Mouse (Mus musculus) mature B cell (primary cell): ENCODE results near the gene Cyb561a3.
"Not testable (repeated sequence)": the region's sequence is repeated elsewhere in the genome, so short reads cannot be mapped to it uniquely, and the experiment has no call there.

Experiments
- in situ Hi-C: fragments of 300-500 bp; cut with MboI; formaldehyde crosslinking; loops from 2 replicates; pipeline ENCODE4 v1.14.3; 2019

Cyb561a3 gene

DNA sequence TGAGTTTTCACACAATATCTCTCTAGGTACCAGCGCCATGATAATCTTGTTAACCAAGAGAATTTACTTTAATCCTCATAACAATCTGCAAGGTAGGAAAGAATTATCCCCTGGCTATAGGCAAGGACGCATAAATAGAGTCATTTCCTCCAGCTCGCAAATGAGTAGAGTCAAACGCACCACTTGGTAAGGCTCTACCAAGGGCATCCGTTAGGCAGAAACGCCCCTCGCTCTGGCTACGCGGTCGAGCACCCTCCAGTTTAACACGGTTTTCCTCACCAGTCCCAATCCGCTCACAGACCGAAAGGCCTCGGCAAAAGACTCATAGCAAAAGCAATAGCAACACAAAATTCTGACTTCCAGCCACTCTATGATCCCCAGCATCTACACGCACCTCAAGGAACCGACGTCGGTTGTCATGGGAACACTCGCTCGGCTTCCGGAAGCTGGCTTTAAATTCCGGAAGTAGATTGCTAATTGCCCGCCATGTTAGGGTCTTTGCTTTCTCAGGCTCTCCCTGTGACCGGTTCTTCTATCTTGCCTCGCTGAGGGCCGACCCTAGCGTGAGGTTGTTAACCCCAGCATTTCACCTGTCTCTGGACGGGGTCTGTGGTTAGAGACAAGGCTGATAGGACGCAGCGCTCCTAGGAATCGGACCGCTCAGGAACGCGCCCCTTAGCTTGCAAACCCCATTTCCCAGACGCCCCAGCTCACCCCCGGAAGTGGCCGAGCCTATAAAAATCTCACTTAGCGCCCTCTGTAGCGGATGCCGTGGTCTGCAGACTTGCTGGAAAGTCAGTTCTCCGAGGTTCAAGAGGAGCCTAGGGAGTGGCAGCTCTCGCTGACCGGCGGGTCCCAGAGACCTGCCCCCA lies at the start of gene Cyb561a3, which contains the start of gene Tmem138:
Gene Cyb561a3 (plus strand): TSS at position 483 of the 872 bp plus-strand sequence.
Gene Tmem138 (minus strand): TSS at position 673 of the 872 bp plus-strand sequence.
- in situ Hi-C loops, result no loop called here

- in situ Hi-C loops, result no loop called here
Measured at GRCm38 (mm10) chr19:10530082-10530481, 46.9 kb upstream of the Cyb561a3 start.

- in situ Hi-C loops, result no loop called here
Measured at GRCm38 (mm10) chr19:10539454-10539853, 37.5 kb upstream of the Cyb561a3 start.

DNA sequence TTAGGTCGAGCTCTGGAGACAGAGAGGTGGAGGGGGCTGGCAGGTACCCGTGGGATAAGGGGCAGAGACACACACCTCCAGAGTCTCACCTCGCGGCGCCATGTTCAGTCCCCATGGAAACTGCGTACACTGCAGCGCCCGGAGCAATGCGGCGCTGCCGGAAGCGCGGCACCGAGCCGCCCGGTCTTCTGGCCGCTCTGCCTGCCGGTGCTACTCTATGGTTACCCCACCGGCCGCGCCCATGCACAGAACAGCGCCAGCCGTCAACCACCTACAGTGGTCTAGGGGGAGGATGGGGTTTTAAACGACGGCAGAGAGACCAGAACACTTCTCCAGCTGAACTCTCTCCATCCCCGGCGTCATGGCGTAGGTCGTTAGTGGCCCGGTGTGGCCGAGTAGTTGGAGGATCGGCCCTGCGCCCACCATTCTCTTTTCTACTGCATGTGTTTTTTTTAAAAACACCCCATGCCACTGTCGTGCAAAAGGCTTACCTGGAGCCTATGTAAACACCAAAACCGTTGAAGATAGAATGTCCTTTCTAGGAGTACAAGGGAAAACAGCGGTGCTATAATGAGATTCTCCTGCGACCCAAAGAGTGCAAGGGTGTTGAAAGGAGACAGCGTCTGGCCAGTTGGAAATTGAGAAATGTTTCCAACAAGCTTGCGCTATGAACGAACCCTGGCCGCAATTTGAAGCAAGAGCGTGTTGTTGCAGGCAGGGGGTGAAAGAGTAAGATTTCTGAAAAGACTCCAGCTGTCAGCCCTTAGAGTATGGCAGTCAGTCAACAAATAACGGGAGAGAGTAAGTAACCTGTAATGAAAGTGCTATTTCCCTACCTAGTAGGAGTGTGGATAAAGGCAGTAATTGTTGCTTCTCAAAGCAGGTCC lies 21.1 kb upstream of the Cyb561a3 start, which contains the start of gene Tmem216:
Gene Tmem216 (minus strand): TSS at position 615 of the 887 bp plus-strand sequence.
- in situ Hi-C loops, result no loop called here

GRCm38 (mm10) chr19:10557001-10557400 lies 20.0 kb upstream of the Cyb561a3 start:
- in situ Hi-C loops, result no loop called here

DNA sequence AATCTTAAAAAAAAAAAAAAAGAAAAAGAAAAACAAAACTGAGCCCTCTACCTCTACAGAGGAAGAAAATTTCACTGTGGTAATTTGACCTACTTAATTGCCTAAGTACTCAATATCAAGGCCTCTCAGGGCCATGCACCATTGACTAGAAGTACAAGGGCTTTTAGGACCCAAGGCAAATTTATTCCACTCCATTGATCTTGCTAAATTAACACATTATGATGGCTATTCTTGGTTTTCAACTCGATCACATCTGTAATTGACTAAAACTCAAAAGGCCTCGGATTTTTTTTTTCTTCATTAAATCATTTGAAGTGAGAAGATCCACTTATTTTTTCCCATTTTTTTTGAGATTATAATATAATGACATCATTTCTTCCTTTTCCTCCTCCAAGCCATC lies 19.5 kb upstream of the Cyb561a3 start:
- in situ Hi-C loops, result no loop called here

DNA sequence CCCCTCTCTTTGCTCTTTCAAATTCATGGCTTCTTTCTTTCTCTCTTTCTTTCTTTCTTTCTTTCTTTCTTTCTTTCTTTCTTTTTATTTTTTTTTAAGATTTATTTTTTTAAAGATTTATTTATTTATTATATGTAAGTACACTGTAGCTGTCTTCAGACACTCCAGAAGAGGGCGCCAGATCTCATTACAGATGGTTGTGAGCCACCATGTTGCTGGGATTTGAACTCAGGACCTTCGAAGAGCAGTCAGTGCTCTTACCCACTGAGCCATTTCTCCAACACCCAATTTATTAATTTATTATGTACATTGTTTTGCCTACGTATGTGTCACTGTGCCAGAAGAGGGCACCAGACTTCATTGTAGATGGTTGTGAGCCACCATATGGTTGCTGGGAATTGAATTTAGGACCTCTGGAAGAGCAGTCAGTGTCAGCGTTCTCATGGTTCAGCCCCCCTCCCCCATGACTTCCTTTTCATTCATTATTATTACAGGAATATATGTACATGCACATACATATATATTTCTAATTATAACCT lies 19.1 kb upstream of the Cyb561a3 start:
- in situ Hi-C loops, result not testable (repeated sequence)

- in situ Hi-C loops, result no loop called here
Measured at GRCm38 (mm10) chr19:10560108-10560507, 16.9 kb upstream of the Cyb561a3 start.

- in situ Hi-C loops, result no loop called here
Measured at GRCm38 (mm10) chr19:10561558-10562314, 15.2 kb upstream of the Cyb561a3 start.

- in situ Hi-C loops, result no loop called here
Measured at GRCm38 (mm10) chr19:10562351-10562750, 14.6 kb upstream of the Cyb561a3 start.

- in situ Hi-C loops, result no loop called here
Measured at GRCm38 (mm10) chr19:10564278-10564677, 12.7 kb upstream of the Cyb561a3 start.

DNA sequence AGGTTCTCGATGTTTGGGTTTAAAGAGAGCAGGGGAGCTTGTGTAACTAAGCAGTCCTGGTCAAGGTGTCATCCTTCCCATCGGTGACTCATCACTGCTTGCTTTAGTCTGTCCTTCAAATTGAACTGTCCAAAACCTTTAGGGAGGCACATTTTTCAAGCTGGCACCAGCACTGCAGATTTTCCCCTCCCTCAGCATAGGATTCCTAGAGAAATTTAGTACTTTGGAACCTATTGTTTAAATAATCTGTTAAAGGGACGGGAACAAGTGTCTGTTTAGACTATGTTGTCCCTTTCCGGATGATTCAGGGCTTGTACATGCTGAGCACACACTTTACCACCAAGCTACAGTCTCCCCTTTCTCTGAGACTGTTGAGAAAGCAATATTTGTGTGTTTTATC lies 11.8 kb upstream of the Cyb561a3 start:
- in situ Hi-C loops, result no loop called here

- in situ Hi-C loops, result no loop called here
Measured at GRCm38 (mm10) chr19:10569627-10570026, 7.3 kb upstream of the Cyb561a3 start.

DNA sequence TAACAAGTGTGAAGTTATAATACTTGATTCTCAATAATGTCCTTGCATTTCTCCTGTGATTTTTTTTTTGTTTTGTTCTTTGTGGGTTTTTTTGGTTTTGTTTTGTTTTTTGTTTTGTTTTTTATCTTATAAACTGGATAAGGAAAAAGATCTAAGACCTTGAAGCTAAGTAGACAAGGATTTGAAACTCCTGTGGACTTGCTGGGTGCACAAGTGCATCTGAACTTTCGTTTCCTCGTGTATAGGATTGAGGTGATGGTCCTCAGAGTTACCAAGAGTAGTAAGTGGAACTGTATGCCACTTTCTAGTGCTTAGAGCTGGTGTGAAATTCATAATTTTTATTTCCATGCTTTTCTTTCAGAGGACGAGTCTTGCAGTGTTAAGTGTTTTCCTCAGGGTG lies 3.1 kb downstream of the Cyb561a3 start:
- in situ Hi-C loops, result no loop called here

- in situ Hi-C loops, result no loop called here
Measured at GRCm38 (mm10) chr19:10580761-10581160, 3.8 kb downstream of the Cyb561a3 start.

GRCm38 (mm10) chr19:10581984-10582383 lies 5.0 kb downstream of the Cyb561a3 start:
- in situ Hi-C loops, result no loop called here

GRCm38 (mm10) chr19:10583550-10584146 lies 6.7 kb downstream of the Cyb561a3 start:
- in situ Hi-C loops, result no loop called here

- in situ Hi-C loops, result no loop called here
Measured at GRCm38 (mm10) chr19:10585112-10585511, 8.1 kb downstream of the Cyb561a3 start.

GRCm38 (mm10) chr19:10587231-10587630 lies 10.3 kb downstream of the Cyb561a3 start:
- in situ Hi-C loops, result no loop called here

DNA sequence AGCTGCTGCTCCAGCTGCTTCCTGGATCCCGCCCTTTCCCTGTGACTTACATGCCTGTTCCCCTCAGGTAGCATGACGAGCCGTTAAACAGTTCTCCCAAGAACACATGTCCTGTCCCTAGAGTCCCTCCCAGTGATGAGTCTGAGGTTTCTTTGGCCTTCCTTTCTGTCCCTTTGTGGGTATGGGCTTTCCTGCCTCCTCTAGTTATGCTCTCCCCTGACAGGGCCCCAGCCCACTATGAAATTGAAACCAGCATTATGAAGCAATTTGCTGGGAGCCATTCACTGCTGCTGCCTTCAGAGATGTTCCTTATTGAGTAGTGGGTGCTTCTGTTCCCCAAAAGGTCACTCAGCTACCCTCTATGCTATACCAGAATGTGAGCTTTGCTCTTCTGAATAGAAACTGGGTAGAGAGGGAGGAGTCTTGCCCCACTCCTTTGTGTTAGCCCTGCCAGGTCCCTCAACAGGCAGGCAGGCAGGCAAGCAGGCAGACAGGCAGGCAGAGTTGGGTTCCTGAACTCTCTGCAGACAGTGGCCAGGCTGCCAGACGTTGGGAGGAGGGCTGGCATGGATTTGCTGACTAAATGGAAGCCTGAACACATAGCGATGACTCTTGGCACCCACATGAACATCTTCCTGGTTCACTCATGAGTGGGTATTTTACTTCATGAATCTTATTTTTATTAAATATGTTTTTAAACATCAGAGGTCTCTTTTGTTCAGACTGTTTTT lies 12.3 kb downstream of the Cyb561a3 start:
- in situ Hi-C loops, result no loop called here
